Mouse (Mus musculus): ENCODE measurements around the gene Ptprn2.

Gene Ptprn2

GRCm38 (mm10) chr12:117175072-117175681 is 689.7 kb downstream of the Ptprn2 start:
- DNase-seq, result no peak

DNA sequence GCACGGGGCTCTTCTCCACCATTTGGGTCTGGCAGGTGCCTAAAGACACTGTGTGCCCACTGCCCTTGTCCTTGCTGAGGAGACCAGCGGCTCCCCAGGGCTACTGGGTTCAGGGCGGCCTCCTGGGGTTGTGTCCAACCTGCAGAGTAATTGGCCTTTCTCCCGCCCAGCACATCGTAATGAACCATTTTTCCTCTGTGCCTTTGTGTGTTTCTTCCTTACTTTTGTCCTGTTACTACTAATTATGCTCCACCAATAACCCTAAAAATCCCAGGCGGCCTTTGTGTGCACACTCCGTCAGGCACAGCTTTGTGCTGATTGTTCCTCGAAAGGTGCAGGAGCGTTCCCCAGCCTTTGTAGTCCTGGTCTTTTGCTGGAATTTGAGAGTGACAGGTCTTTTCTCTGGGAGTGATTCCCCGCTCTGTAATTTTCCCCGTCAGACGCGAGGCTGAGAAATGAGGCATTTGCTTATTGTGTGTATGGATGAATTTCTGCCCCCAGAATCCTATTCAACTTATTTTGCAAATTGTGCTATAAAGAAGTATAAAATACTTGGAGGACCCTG is 690.8 kb downstream of the Ptprn2 start:
- DNase-seq, result no peak

GRCm38 (mm10) chr12:117187167-117187566 is 701.6 kb downstream of the Ptprn2 start:
- no peak for DNase-seq

- no peak for DNase-seq
Measured at GRCm38 (mm10) chr12:117192001-117192400, 706.5 kb downstream of the Ptprn2 start.

GRCm38 (mm10) chr12:117196721-117197425 is 711.4 kb downstream of the Ptprn2 start:
- no peak for DNase-seq

DNA sequence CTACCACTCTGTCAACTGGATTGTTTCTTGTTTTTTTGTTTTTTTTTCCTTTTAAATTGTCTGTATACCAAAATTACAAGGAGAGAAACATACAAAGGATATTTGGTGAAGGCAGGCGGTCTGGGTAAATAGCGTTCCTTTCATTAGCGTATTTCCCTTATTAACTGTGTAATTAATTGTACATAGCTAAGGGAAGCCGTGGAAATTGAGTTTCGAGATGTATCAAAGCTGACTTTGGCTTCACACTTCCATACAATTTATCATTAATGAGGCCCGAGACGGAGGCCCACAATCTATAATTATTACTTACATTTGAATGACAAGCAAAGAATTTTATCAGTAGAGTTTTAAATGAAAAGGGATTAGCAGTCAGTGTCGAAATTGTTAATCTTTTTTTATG is 712.6 kb downstream of the Ptprn2 start:
- no peak for DNase-seq

DNA sequence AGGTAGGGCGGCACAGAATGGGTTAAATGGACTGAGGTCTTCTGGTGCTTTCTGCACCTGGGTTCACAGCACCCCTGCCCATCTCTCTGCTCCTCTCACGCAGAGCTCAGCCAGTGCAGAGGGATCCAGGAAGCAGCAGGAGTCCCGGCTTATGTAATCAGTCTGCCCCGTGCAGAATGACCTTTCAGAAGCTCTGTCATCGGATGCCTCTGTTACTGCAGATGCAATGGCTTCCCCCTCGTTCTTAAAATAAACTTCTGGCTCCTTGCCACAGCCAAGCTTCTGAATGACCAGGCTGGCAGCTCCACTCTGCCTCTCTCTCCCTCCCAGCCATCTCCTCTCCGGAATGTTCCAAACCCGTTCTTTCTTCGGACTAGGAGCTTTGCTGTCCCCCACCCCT is 714.6 kb downstream of the Ptprn2 start:
- peak; percentile 98 for DNase-seq

GRCm38 (mm10) chr12:117200590-117200989 is 715.1 kb downstream of the Ptprn2 start:
- DNase-seq, result peak; percentile 95

- no peak for DNase-seq
Measured at GRCm38 (mm10) chr12:117203506-117203905, 718.0 kb downstream of the Ptprn2 start.

DNA sequence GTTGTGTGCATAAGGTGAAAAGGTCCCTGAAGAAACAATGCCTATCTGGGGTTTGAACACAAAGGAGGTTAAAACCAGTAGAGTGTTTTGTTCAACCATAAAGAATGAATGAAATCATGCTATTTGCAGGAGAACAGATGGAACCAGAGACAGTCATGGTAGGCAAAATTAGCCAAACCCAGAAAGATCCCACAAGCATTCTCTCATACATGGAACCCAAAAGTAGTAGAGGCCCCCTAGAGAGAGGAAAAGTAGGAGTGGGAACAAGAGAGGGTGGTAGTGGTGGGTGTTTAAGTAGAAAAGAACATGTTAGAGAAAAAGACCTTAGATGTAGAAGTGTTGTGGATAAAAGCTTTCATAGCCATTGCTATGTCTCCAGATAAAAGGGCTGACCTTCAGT is 719.4 kb downstream of the Ptprn2 start:
- no peak for DNase-seq

GRCm38 (mm10) chr12:117207421-117208120 is 722.1 kb downstream of the Ptprn2 start:
- no peak for DNase-seq

DNA sequence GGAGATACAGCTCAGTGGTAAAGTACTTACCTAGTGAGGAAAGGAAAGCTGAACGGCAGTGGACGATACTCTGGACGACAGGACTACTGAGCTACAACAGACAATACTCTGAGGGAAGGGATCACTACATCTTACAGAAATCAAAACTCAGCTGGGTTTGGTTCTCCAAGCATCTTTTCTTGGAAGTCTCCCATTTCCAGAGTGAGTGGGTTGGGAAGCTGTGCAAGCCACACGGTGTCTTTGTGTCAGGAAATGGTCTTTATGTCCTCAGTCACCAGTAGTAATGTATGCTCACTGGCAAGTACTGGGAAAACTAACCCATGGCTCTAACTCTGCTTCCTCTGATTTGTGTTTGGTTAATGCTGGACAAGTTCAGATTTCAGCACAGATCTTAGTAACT is 724.9 kb downstream of the Ptprn2 start:
- no peak for DNase-seq

DNA sequence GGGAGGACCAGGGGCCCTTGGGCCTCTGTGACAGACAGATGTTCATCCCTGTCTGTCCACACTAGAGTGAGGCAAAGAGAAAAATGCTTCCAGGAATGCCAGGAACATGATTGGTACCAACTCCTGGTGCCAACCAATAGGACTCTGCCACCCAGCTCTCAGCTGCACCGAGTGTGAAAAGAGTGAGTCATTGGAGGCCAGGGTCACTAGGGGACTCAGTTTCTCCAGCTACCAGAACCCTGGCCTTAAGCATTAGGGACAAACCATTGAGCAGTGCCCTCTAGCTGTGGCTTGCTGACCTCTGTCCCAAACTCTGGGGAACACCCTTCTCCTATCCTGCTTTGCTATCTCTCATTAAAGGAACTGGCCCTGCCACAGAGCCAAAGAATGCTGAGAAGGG is 728.0 kb downstream of the Ptprn2 start:
- DNase-seq, result no peak

DNA sequence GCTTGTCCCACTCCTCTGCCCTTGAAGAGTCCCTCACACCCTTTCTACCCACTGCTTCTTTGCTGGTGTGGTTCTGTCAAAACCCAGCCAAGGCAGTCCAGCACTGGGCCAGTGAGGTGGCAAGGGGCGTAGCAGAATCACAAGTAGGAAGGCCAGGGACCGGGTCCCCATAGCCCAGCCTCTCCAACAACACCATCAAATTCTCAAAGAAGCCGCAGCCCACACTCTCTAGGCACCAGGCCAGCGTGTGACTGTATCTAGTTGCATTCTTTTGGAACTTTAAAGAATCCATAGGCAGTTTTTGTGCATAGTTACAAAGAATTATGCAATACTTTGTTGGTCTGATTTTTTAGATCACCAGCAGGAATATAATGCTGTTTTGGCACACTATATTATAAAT is 728.8 kb downstream of the Ptprn2 start:
- DNase-seq, result no peak

GRCm38 (mm10) chr12:117214919-117215318 is 729.4 kb downstream of the Ptprn2 start:
- DNase-seq, result no peak

DNA sequence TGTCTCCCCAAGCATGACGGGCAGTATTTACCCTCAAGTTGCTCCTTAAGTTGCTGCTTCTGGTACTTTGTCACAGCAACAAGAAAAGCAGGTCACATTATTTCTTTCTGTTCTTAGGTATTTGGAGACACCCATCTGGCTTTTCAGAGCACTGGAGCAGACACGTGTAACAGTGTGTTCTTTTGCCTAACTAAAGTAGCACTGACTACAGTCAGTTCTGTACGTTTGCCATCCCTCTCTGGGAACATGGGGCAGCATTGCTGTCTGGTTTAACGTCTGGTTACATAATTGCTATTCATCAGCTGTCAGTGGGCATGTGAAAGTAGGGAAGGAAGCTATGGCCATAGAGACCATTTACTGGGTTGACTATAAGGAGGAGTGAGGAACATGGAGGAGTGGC is 736.4 kb downstream of the Ptprn2 start:
- DNase-seq, result no peak

DNA sequence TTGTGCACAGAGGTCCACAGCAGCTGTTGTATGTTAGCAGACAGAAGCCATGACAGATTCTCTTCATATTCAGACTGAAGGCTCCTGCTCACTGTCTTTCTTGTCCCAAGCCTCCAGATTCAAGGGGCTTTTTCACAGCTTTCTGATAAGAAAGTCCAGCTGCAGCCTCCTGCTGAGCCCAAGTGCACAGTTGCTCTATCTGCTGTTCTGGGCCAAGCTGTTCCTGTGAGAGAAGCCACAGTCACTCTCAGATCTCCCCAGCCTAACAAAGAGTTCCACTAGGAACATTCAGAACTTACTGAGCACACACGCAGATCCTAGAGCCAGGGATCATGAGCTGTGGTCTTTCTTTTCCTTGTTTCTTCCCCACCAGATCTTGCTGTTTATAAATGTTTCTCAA is 738.5 kb downstream of the Ptprn2 start:
- DNase-seq, result peak; percentile 96

DNA sequence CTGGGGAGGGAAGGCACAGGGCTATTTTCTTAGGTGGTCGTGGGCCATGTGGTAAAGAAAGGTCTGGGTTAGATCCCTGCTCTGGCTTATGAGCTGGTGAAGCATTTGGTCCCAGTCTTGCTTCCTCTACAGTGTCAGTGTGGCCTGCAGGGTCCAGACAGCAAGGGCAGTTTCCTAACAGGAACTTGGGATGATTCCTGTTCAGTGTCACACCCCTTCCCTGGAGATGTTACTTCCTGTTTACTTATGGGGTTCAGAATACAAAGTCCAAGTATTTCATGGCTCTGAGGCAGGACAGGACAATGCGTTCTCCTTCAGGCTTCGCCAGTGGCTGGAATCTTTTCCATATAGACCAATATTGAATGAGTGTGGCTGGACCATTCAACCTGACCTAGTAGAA is 741.7 kb downstream of the Ptprn2 start:
- DNase-seq, result peak; percentile 96

- DNase-seq, result no peak
Measured at GRCm38 (mm10) chr12:117229442-117229841, 743.9 kb downstream of the Ptprn2 start.

- no peak for DNase-seq
Measured at GRCm38 (mm10) chr12:117230282-117230681, 744.8 kb downstream of the Ptprn2 start.

GRCm38 (mm10) chr12:117231850-117232249 is 746.3 kb downstream of the Ptprn2 start:
- no peak for DNase-seq

- DNase-seq, result no peak
Measured at GRCm38 (mm10) chr12:117235114-117235513, 749.6 kb downstream of the Ptprn2 start.

- DNase-seq, result no peak
Measured at GRCm38 (mm10) chr12:117236020-117236734, 750.7 kb downstream of the Ptprn2 start.
